Mouse (Mus musculus): ENCODE data around the gene Iqcd.

GRCm38 (mm10) chr5:120592141-120592540 lies 3.3 kb downstream of the Iqcd start:
- peak; percentile 41 for TF ChIP-seq CTCF (conservative IDR thresholded peaks at IDR 0.05; ENCODE audit: insufficient read depth, insufficient read length, low read depth, low read length)
- TF ChIP-seq POLR2A (IDR thresholded peaks at IDR 0.05; ENCODE audit: low read depth, low read length) = no peak
